Mouse (Mus musculus): ENCODE measurements around the gene Emilin1. TPM values are rescaled to one million over a fixed set of nuclear protein-coding genes. Genes with fewer than 3 reads are reported as not detected.

Emilin1 gene
- polyA plus RNA-seq, 1 experiment from 2014 or later, result 233 TPM

DNA sequence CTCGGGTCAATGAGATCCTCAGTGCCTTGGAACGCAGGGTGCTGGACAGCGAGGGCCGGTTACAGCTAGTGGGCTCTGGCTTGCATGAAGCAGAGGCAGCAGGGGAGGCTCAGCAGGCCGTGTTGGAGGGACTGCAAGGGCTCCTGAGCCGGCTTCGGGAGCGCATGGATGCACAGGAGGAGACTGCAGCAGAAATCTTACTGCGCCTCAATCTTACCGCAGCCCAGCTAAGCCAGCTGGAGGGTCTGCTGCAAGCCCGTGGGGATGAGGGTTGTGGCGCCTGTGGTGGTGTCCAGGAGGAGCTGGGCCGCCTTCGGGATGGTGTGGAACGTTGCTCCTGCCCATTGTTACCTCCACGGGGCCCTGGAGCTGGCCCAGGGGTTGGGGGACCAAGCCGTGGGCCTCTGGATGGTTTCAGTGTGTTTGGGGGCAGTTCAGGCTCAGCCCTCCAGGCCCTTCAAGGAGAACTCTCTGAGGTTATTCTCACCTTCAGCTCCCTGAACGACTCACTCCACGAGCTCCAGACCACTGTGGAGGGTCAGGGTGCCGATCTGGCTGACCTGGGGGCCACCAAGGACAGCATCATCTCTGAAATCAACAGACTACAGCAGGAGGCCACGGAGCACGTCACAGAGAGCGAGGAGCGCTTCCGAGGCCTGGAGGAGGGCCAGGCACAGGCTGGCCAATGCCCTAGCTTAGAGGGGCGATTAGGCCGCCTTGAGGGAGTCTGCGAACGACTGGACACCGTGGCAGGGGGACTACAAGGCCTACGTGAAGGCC lies 4.9 kb downstream of the Emilin1 start:
- Histone ChIP-seq H3K9ac (0 out of 2 replicates have a peak overlapping the region, but pooled peaks have one; percentile 2), H3K27ac (no peak overlapping the region), H3K4me2 (no peak overlapping the region), H3K27me3 (no peaks in the 10 kb centered on the region), H3K4me3 (no peak overlapping the region), H3K9me3 (no peaks in the 10 kb centered on the region), H3K36me3 (peaks cover 39% of the 10 kb centered on the region), H3K4me1 (peaks cover 53% of the 10 kb centered on the region)
- no peak for ATAC-seq (ENCODE audit: borderline replicate concordance, extremely low read depth, low FRiP score, low TSS enrichment)
- WGBS, result 86% methylated on average over 31 of the region's 31 CpGs

- Histone ChIP-seq H3K4me3 (no peak overlapping the region), H3K9ac (no peak overlapping the region), H3K4me2 (no peak overlapping the region), H3K27ac (no peak overlapping the region), H3K27me3 (no peaks in the 10 kb centered on the region), H3K9me3 (no peaks in the 10 kb centered on the region), H3K4me1 (peaks cover 53% of the 10 kb centered on the region), H3K36me3 (peaks cover 39% of the 10 kb centered on the region)
- WGBS, result 83% methylated on average over 8 of the region's 8 CpGs
- ATAC-seq (ENCODE audit: borderline replicate concordance, extremely low read depth, low FRiP score, low TSS enrichment), result no peak
These were observed 5.5 kb downstream of the Emilin1 start for GRCm38 (mm10) chr5:30918691-30919090.

GRCm38 (mm10) chr5:30919831-30920614 lies 6.8 kb downstream of the Emilin1 start:
- ATAC-seq (ENCODE audit: borderline replicate concordance, extremely low read depth, low FRiP score, low TSS enrichment), result no peak
- Histone ChIP-seq H3K27ac (no peak overlapping the region), H3K4me1 (peaks cover 52% of the 10 kb centered on the region), H3K4me2 (peak overlapping the region; percentile 74), H3K4me3 (no peak overlapping the region; the same call in 1 of the 2 replicates), H3K9ac (no peak overlapping the region), H3K27me3 (no peaks in the 10 kb centered on the region), H3K9me3 (no peaks in the 10 kb centered on the region), H3K36me3 (peaks cover 39% of the 10 kb centered on the region)
- WGBS, result 55% methylated on average over 11 of the region's 11 CpGs

DNA sequence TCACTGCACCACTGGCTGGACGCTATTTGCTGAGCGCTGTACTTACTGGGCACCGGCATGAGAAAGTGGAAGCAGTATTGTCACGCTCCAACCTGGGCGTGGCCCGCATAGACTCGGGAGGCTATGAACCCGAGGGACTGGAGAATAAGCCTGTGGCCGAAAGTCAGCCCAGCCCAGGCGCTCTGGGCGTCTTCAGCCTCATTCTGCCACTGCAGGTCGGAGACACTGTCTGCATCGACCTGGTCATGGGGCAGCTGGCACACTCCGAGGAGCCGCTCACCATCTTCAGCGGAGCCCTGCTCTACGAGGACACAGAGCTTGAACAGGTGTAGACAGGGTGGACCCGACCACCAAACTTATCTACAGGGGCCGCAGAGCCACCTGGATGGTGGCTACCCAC lies 7.4 kb downstream of the Emilin1 start:
- H3K27ac ChIP-seq, result no peak overlapping the region

GRCm38 (mm10) chr5:30921256-30922033 lies 8.2 kb downstream of the Emilin1 start, which contains the start of gene Khk:
TSS of gene Khk (plus strand) at chr5:30921431.
- no peaks in the 10 kb centered on the region for H3K27me3 ChIP-seq
- H3K9me3 ChIP-seq, result no peaks in the 10 kb centered on the region
- H3K9ac ChIP-seq, result peak within 1 kb of the TSS; percentile 47
- peak within 1 kb of the TSS; percentile 50 for H3K4me3 ChIP-seq
- peaks cover 39% of the 10 kb centered on the region for H3K36me3 ChIP-seq
- peak within 1 kb of the TSS; percentile 85 for H3K27ac ChIP-seq
- H3K4me2 ChIP-seq, result peak within 1 kb of the TSS; percentile 74
- H3K4me1 ChIP-seq, result peaks cover 41% of the 10 kb centered on the region
- 2% methylated on average over 37 of the region's 40 CpGs for WGBS
- peak; percentile 79 for ATAC-seq (ENCODE audit: borderline replicate concordance, extremely low read depth, low FRiP score, low TSS enrichment)

More for the DNA sequence above, 7.4 kb downstream of the Emilin1 start:
- peak overlapping the region; percentile 50 for H3K4me3 ChIP-seq
- H3K4me1 ChIP-seq, result peaks cover 46% of the 10 kb centered on the region
- H3K36me3 ChIP-seq, result peaks cover 39% of the 10 kb centered on the region
- no peaks in the 10 kb centered on the region for H3K9me3 ChIP-seq
- peak overlapping the region; percentile 74 for H3K4me2 ChIP-seq
- no peak overlapping the region for H3K9ac ChIP-seq
- H3K27me3 ChIP-seq, result no peaks in the 10 kb centered on the region
- whole genome bisulfite sequencing, result 61% methylated on average over 19 of the region's 19 CpGs
- no peak; the same call in 1 of the 2 replicates for ATAC-seq (ENCODE audit: borderline replicate concordance, extremely low read depth, low FRiP score, low TSS enrichment)

DNA sequence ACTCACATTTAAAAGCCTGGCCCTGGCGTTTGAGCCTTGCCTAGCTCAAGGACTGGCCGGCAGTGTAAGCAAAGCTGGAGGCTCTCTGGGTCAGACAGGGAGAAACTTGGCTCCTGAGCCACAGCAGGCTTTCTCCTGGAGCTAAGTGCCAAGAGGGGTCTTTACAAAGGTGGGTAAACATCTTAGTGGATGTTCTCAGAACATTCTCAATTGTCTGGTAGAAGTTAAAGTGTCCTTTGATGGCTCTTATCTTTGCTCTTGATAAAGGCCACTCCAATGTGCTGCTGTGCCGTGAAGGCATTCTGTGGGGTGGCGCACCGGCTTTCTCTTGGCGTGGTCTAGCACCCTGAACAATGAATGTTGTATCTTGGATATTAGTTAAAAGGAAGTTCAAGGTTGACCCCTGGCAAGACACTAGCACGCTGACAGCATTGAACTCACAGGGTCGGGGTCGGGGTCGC lies 9.4 kb downstream of the Emilin1 start:
- peaks cover 34% of the 10 kb centered on the region for H3K4me1 ChIP-seq
- H3K9me3 ChIP-seq, result no peaks in the 10 kb centered on the region
- no peaks in the 10 kb centered on the region for H3K27me3 ChIP-seq
- H3K9ac ChIP-seq, result peak overlapping the region; percentile 47
- WGBS, result 38% methylated on average over 10 of the region's 10 CpGs
- no peak for ATAC-seq (ENCODE audit: borderline replicate concordance, extremely low read depth, low FRiP score, low TSS enrichment)
- H3K36me3 ChIP-seq, result peaks cover 30% of the 10 kb centered on the region
- no peak overlapping the region; the same call in 1 of the 2 replicates for H3K4me3 ChIP-seq
- H3K4me2 ChIP-seq, result peak overlapping the region; percentile 74
- 0 out of 2 replicates have a peak overlapping the region, but pooled peaks have one; percentile 85 for H3K27ac ChIP-seq

DNA sequence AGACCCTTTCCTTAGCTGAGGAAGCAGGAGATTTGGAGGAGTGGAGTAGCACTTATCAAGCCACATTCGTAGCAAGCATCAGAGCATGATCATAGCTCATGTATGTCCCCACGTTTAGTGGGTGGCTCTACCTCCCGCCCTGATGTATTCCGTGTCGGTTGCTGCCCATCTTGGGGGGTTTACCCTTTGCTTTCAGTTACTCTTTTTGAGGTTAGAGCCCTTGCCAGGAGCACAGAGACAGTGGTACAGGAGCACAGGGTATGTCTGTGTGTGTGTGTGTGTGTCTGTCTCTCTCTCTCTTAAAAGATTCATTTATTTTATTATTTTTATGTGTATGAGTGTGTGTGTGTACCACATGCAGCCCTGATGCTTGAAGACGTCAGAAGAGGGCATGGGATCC lies 9.9 kb downstream of the Emilin1 start:
- no peak for ATAC-seq (ENCODE audit: borderline replicate concordance, extremely low read depth, low FRiP score, low TSS enrichment)
- no peak overlapping the region for H3K9ac ChIP-seq

GRCm38 (mm10) chr5:30924614-30925013 lies 11.4 kb downstream of the Emilin1 start:
- no peak overlapping the region for H3K9ac ChIP-seq
- peaks cover 33% of the 10 kb centered on the region for H3K4me1 ChIP-seq
- H3K9me3 ChIP-seq, result no peaks in the 10 kb centered on the region
- H3K4me2 ChIP-seq, result no peak overlapping the region
- no peak overlapping the region for H3K27ac ChIP-seq
- H3K27me3 ChIP-seq, result no peaks in the 10 kb centered on the region
- peaks cover 10% of the 10 kb centered on the region for H3K36me3 ChIP-seq
- WGBS, result 75% methylated on average over 8 of the region's 8 CpGs
- H3K4me3 ChIP-seq, result no peak overlapping the region
- no peak for ATAC-seq (ENCODE audit: borderline replicate concordance, extremely low read depth, low FRiP score, low TSS enrichment)

More for the DNA sequence above, 9.9 kb downstream of the Emilin1 start:
- H3K27me3 ChIP-seq, result no peaks in the 10 kb centered on the region
- peaks cover 34% of the 10 kb centered on the region for H3K4me1 ChIP-seq
- H3K4me3 ChIP-seq, result no peak overlapping the region
- H3K36me3 ChIP-seq, result peaks cover 25% of the 10 kb centered on the region
- H3K27ac ChIP-seq, result no peak overlapping the region
- no peak overlapping the region for H3K4me2 ChIP-seq
- H3K9me3 ChIP-seq, result no peaks in the 10 kb centered on the region
- WGBS, result 59% methylated on average over 6 of the region's 6 CpGs

DNA sequence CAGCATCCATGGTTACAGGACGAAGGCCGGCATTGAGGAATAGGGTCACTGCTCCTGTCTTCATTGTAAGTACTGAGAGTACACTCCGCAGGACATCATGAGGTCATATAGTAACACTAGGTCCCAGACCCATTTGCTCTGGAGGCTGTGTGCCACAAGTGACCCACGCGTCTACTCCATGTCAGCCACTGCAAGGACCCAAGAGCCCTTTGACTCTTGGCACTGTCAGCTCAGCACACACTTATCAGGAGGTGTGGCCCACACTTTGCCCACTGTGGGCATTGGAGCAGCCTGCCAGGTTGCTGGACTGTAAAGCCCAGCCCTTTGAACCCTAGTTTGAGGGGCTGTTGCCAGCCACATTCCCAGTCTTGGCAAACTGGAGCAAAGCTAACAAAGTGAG lies 12.0 kb downstream of the Emilin1 start:
- Histone ChIP-seq H3K27me3 (no peaks in the 10 kb centered on the region), H3K4me3 (no peak overlapping the region), H3K4me1 (peaks cover 27% of the 10 kb centered on the region), H3K4me2 (no peak overlapping the region), H3K9ac (no peak overlapping the region), H3K27ac (no peak overlapping the region), H3K36me3 (peaks cover 5% of the 10 kb centered on the region), H3K9me3 (no peaks in the 10 kb centered on the region)
- ATAC-seq (ENCODE audit: borderline replicate concordance, extremely low read depth, low FRiP score, low TSS enrichment), result no peak
- WGBS, result 91% methylated on average over 5 of the region's 5 CpGs

DNA sequence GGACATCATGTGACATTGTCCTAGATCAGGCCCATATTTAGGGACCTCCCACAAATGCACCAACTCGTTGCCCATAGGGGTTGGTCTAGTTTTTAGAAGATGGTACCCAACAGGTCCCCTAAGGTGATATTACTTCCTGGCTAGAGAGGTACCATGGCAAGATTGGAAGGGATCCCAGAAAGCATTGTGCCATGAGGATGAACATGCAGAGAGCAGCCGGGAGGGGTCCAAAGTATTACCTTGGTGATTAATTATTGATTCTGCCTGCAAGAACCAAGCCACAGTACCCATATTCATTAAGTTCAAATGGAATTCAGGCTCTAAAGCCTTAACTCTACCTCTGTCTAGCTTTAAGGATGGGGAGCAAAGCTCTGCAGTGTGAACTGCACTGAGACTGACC lies 12.9 kb downstream of the Emilin1 start:
- no peak for ATAC-seq (ENCODE audit: borderline replicate concordance, extremely low read depth, low FRiP score, low TSS enrichment)
- Histone ChIP-seq H3K4me1 (peaks cover 18% of the 10 kb centered on the region), H3K27me3 (no peaks in the 10 kb centered on the region), H3K27ac (no peak overlapping the region), H3K9ac (no peak overlapping the region), H3K4me3 (no peak overlapping the region), H3K36me3 (no peaks in the 10 kb centered on the region), H3K4me2 (no peak overlapping the region), H3K9me3 (no peaks in the 10 kb centered on the region)
- WGBS, result 80% methylated on average over 2 of the region's 2 CpGs

DNA sequence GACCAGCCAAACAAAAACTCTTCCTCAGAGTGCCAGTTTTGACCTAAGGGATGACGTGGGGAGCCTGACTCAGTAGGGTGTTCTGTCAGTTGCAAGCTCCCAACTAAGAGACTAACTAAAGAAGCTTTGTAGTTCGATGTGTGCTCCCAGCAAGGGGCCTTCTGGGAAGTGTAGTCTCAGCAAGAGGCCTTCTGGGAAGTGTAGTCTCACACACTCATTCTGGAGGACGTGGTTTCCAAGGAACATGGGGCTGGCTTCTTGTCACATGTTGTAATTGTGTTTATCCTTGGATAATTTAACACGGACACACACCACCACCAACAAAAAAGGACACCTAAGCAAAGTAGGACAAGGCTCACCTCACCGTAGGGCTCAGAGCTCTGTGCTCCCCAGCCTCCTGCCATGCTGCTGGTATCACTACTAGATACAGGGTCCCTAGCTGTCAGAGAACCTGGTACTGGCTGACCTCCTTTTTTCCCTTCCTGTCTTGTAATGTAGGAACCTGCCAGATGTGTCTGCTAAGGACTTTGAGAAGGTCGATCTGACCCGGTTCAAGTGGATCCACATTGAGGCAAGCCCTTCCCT lies 14.8 kb downstream of the Emilin1 start:
- no peak overlapping the region for H3K27ac ChIP-seq
- no peaks in the 10 kb centered on the region for H3K36me3 ChIP-seq
- H3K4me2 ChIP-seq, result peak overlapping the region; percentile 27; the same call in 1 of the 2 replicates
- H3K27me3 ChIP-seq, result no peaks in the 10 kb centered on the region
- no peak overlapping the region for H3K9ac ChIP-seq
- H3K4me1 ChIP-seq, result peaks cover under 1% of the 10 kb centered on the region
- no peak for ATAC-seq (ENCODE audit: borderline replicate concordance, extremely low read depth, low FRiP score, low TSS enrichment)
- no peaks in the 10 kb centered on the region for H3K9me3 ChIP-seq
- 41% methylated on average over 7 of the region's 7 CpGs for WGBS
- no peak overlapping the region for H3K4me3 ChIP-seq

Data from lung, embryonic 15.5 days (tissue).